Mouse (Mus musculus) left cerebral cortex, adult 8-10 months (tissue): ENCODE data around the gene Idnk. TPM values are rescaled to one million over a fixed set of nuclear protein-coding genes. Genes with fewer than 3 reads are reported as not detected.

Source experiments
- DNase-seq, 2 experiments: peaks; one replicate each; pipeline ENCODE4 v3.0.0; 2022; ENCODE audit warnings: low spot score in 2 of 2
- total RNA-seq, 4 experiments: library from RNA; stranded (reverse); gene quantifications; 2 replicates each; pipeline ENCODE4 v1.2.4; 2022

Idnk gene
- total RNA-seq, 4 experiments from 2014 or later, result 25.9 to 29.9 (median 28.5) TPM

GRCm38 (mm10) chr13:58192146-58192545 lies 34.7 kb downstream of the Idnk start:
- DNase-seq, result no peak

GRCm38 (mm10) chr13:58193221-58193620 lies 35.8 kb downstream of the Idnk start:
- no peak for DNase-seq

- DNase-seq, result no peak
These were observed 37.5 kb downstream of the Idnk start for GRCm38 (mm10) chr13:58194908-58195307.

- DNase-seq, result no peak
These were observed 39.8 kb downstream of the Idnk start for GRCm38 (mm10) chr13:58197211-58197610.

GRCm38 (mm10) chr13:58197981-58198640 lies 40.7 kb downstream of the Idnk start:
- DNase-seq, result no peak

GRCm38 (mm10) chr13:58201343-58201742 lies 43.9 kb downstream of the Idnk start:
- DNase-seq, result no peak

- DNase-seq, result no peak
These were observed 44.5 kb downstream of the Idnk start for GRCm38 (mm10) chr13:58201908-58202307.

- no peak for DNase-seq
These were observed 45.5 kb downstream of the Idnk start for GRCm38 (mm10) chr13:58202903-58203302.

GRCm38 (mm10) chr13:58204202-58204601 lies 46.8 kb downstream of the Idnk start:
- DNase-seq, result no peak

- DNase-seq, result no peak
These were observed 47.5 kb downstream of the Idnk start for GRCm38 (mm10) chr13:58204986-58205385.

GRCm38 (mm10) chr13:58206084-58206483 lies 48.6 kb downstream of the Idnk start:
- no peak for DNase-seq

GRCm38 (mm10) chr13:58210441-58210840 lies 53.0 kb downstream of the Idnk start:
- no peak for DNase-seq

- DNase-seq, result no peak
These were observed 55.1 kb downstream of the Idnk start for GRCm38 (mm10) chr13:58212530-58212929.

GRCm38 (mm10) chr13:58213801-58214200 lies 56.4 kb downstream of the Idnk start:
- no peak for DNase-seq

Other genes with a start within 250 kb of the Idnk start
- 100 to 1,000 TPM; 237 to 285 (median 263) TPM for gene Spock1, start 249.3 kb upstream of the Idnk start, total RNA-seq
- gene Klhl3, start 44.1 kb upstream of the Idnk start, total RNA-seq, result 10 to 100 TPM; 24.6 to 30.1 (median 26.5) TPM
- gene Hnrnpa0, start 29.1 kb upstream of the Idnk start, total RNA-seq, result 100 to 1,000 TPM; 113 to 127 (median 121) TPM
- gene Ubqln1, start 58.0 kb downstream of the Idnk start, total RNA-seq, result 100 to 1,000 TPM; 146 to 154 (median 149) TPM
- 10 to 100 TPM; 17.0 to 20.8 (median 17.7) TPM for gene Gkap1, start 118.0 kb downstream of the Idnk start, total RNA-seq
- gene Kif27, start 201.5 kb downstream of the Idnk start, total RNA-seq, result 1 to 10 TPM; 4.3 to 6.5 (median 5.6) TPM
- 1 to 10 TPM; 7.4 to 9.1 (median 8.1) TPM for gene 2210016F16Rik, start 227.6 kb downstream of the Idnk start, total RNA-seq
- 10 to 100 TPM; 13.0 to 18.3 (median 14.4) TPM for gene Rmi1, start 244.6 kb downstream of the Idnk start, total RNA-seq
- 100 to 1,000 TPM; 632 to 772 (median 717) TPM for gene Hnrnpk, start 245.7 kb downstream of the Idnk start, total RNA-seq